Mouse (Mus musculus) lung, postnatal 0 days (tissue): Measurements from ENCODE around the gene Atp12a. TPM values are rescaled to one million over a fixed set of nuclear protein-coding genes. Genes with fewer than 3 reads are reported as not detected.

ENCODE experiments used
- ATAC-seq: fragments of 200-750 bp; cut with Nextera tagmentation; 2 replicates; pipeline ENCODE4 v1.8.0; 2017; ENCODE audit warnings: moderate library complexity
- DNase-seq: peaks from one replicate; pipeline ENCODE4 v3.0.0-alpha.2; 2016; ENCODE audit warnings: low spot score
- H3K27ac ChIP-seq: fragments of 300-500 bp; sonication (generic); 2 replicates; pipeline ENCODE4 v1.5.1; 2014; ENCODE audit warnings: antibody characterized with exemption, mild to moderate bottlenecking, low read length, mixed read lengths
- H3K27me3 ChIP-seq: fragments of 300-500 bp; sonication (generic); replicated peaks from 2 replicates; pipeline ENCODE4 v1.6.1; 2014; ENCODE audit warnings: low read length, mixed read lengths; ENCODE audit not compliant: insufficient read depth
- H3K36me3 ChIP-seq: fragments of 300-500 bp; sonication (generic); 2 replicates; pipeline ENCODE4 v1.6.1; 2014; ENCODE audit warnings: low read length, mixed read lengths; ENCODE audit not compliant: insufficient read depth
- H3K4me1 ChIP-seq: fragments of 300-500 bp; sonication (generic); 2 replicates; pipeline ENCODE4 v1.6.1; 2014; ENCODE audit warnings: antibody characterized with exemption, low read depth, low read length, mixed read lengths; ENCODE audit not compliant: insufficient read depth
- H3K4me2 ChIP-seq: fragments of 300-500 bp; sonication (generic); replicated peaks from 2 replicates; pipeline ENCODE4 v1.6.1; 2014; ENCODE audit warnings: low read depth, mild to moderate bottlenecking, low read length, moderate library complexity, mixed read lengths
- H3K4me3 ChIP-seq: fragments of 300-500 bp; sonication (generic); 2 replicates; pipeline ENCODE4 v1.5.1; 2014; ENCODE audit warnings: low read depth, low read length
- H3K9ac ChIP-seq: fragments of 300-500 bp; sonication (generic); replicated peaks from 2 replicates; pipeline ENCODE4 v1.6.1; 2014; ENCODE audit warnings: low read depth, mild to moderate bottlenecking
- H3K9me3 ChIP-seq: fragments of 300-500 bp; sonication (generic); 2 replicates; pipeline ENCODE4 v1.6.1; 2016; ENCODE audit warnings: low read length, mixed read lengths
- CTCF ChIP-seq: IDR thresholded peaks from 2 replicates; pipeline ENCODE4 v1.5.1; 2016; ENCODE audit warnings: antibody characterized with exemption, mild to moderate bottlenecking
- EP300 ChIP-seq: IDR thresholded peaks from 2 replicates; pipeline ENCODE4 v1.6.1; 2016; ENCODE audit warnings: antibody characterized with exemption, mild to moderate bottlenecking, control low read depth
- WGBS: fragments of 180-500 bp; shearing (Covaris S2); extraction: QIAGEN DNeasy Blood & Tissue Kit; methylation state at CpG from one replicate; pipeline ENCODE4 v1.1.7; 2014; 5-methylcytosine and 5-hydroxymethylcytosine counted together
- polyA plus RNA-seq: library from polyadenylated mRNA; unstranded; fragments of >200 nt; fragmentation: Nextera tagmentation; extraction: Ambion mirVana; gene quantifications from 2 replicates; pipeline ENCODE4 v1.2.1, GENCODE M21; 2015

Gene Atp12a
- polyA plus RNA-seq, 1 experiment from 2014 or later, result 1.7 TPM

- ATAC-seq (peak; percentile 45), DNase-seq (peak; percentile 48)
- Histone ChIP-seq H3K4me3 (peak overlapping the region; percentile 38), H3K9ac (no peak overlapping the region), H3K27me3 (no peaks in the 10 kb centered on the region; the same call in 1 of the 2 replicates), H3K4me2 (peak overlapping the region; percentile 66), H3K27ac (no peak overlapping the region), H3K36me3 (no peaks in the 10 kb centered on the region), H3K9me3 (no peaks in the 10 kb centered on the region), H3K4me1 (peaks cover 4% of the 10 kb centered on the region; the same call in 1 of the 2 replicates)
- TF ChIP-seq EP300, result no peak
- 24% methylated on average over 8 of the region's 8 CpGs for WGBS
These were observed 424 bp downstream of the Atp12a start for GRCm38 (mm10) chr14:56365292-56365691.

- Histone ChIP-seq H3K4me1 (peaks cover 4% of the 10 kb centered on the region; the same call in 1 of the 2 replicates), H3K4me2 (peak overlapping the region; percentile 11; the same call in 1 of the 2 replicates), H3K36me3 (no peaks in the 10 kb centered on the region), H3K27me3 (no peaks in the 10 kb centered on the region; the same call in 1 of the 2 replicates), H3K9me3 (no peaks in the 10 kb centered on the region), H3K9ac (no peak overlapping the region), H3K27ac (no peak overlapping the region), H3K4me3 (no peak overlapping the region; the same call in 1 of the 2 replicates)
- WGBS, result 12% methylated on average over 15 of the region's 15 CpGs
- DNase-seq (peak; percentile 69), ATAC-seq (peak; percentile 69)
- TF ChIP-seq CTCF (no peak), EP300 (no peak)
These were observed 1.8 kb downstream of the Atp12a start for GRCm38 (mm10) chr14:56366712-56367111.

- Histone ChIP-seq H3K9ac (no peak overlapping the region), H3K4me2 (no peak overlapping the region), H3K27me3 (no peaks in the 10 kb centered on the region; the same call in 1 of the 2 replicates), H3K4me3 (no peak overlapping the region), H3K27ac (no peak overlapping the region), H3K36me3 (no peaks in the 10 kb centered on the region), H3K4me1 (peaks cover 4% of the 10 kb centered on the region; the same call in 1 of the 2 replicates), H3K9me3 (no peaks in the 10 kb centered on the region)
- 44% methylated on average over 3 of the region's 3 CpGs for WGBS
- no peak for ATAC-seq
- TF ChIP-seq CTCF (peak; percentile 68), EP300 (no peak)
- DNase-seq, result no peak
These were observed 4.0 kb downstream of the Atp12a start for GRCm38 (mm10) chr14:56368834-56369233.

- Histone ChIP-seq H3K9ac (no peak overlapping the region), H3K4me1 (no peaks in the 10 kb centered on the region), H3K27ac (no peak overlapping the region), H3K36me3 (no peaks in the 10 kb centered on the region), H3K9me3 (no peaks in the 10 kb centered on the region), H3K4me2 (no peak overlapping the region), H3K27me3 (no peaks in the 10 kb centered on the region), H3K4me3 (no peak overlapping the region)
- peak; percentile 64 for ATAC-seq
- 1% methylated on average over 6 of the region's 6 CpGs for WGBS
- TF ChIP-seq CTCF, result peak; percentile 91
- no peak for TF ChIP-seq EP300
- peak; percentile 91 for DNase-seq
These were observed 10.9 kb downstream of the Atp12a start for GRCm38 (mm10) chr14:56375731-56376130.

GRCm38 (mm10) chr14:56377745-56378144 lies 12.9 kb downstream of the Atp12a start:
- H3K9me3 ChIP-seq, result no peaks in the 10 kb centered on the region
- no peaks in the 10 kb centered on the region for H3K4me1 ChIP-seq
- H3K27me3 ChIP-seq, result no peaks in the 10 kb centered on the region
- peak; percentile 55 for TF ChIP-seq CTCF
- TF ChIP-seq EP300, result no peak
- H3K4me3 ChIP-seq, result no peak overlapping the region
- H3K27ac ChIP-seq, result no peak overlapping the region
- DNase-seq (peak; percentile 64), ATAC-seq (peak; percentile 53; the same call in 1 of the 2 replicates)
- H3K9ac ChIP-seq, result no peak overlapping the region
- no peak overlapping the region for H3K4me2 ChIP-seq
- no peaks in the 10 kb centered on the region for H3K36me3 ChIP-seq

GRCm38 (mm10) chr14:56379336-56379735 lies 14.5 kb downstream of the Atp12a start:
- Histone ChIP-seq H3K4me3 (no peak overlapping the region), H3K36me3 (no peaks in the 10 kb centered on the region), H3K9me3 (no peaks in the 10 kb centered on the region), H3K4me2 (no peak overlapping the region), H3K27me3 (no peaks in the 10 kb centered on the region), H3K27ac (no peak overlapping the region), H3K4me1 (no peaks in the 10 kb centered on the region), H3K9ac (no peak overlapping the region)
- ATAC-seq (peak; percentile 88), DNase-seq (peak; percentile 60)
- TF ChIP-seq CTCF (no peak), EP300 (peak; percentile 91)
- WGBS, result 40% methylated on average over 9 of the region's 9 CpGs

- Histone ChIP-seq H3K36me3 (no peaks in the 10 kb centered on the region), H3K9me3 (no peaks in the 10 kb centered on the region), H3K27ac (no peak overlapping the region), H3K27me3 (no peaks in the 10 kb centered on the region), H3K9ac (no peak overlapping the region), H3K4me3 (no peak overlapping the region), H3K4me1 (no peaks in the 10 kb centered on the region), H3K4me2 (no peak overlapping the region)
- no peak for ATAC-seq
- no peak for DNase-seq
- TF ChIP-seq CTCF (no peak), EP300 (no peak)
- WGBS, result 81% methylated on average over 4 of the region's 4 CpGs
These were observed 17.5 kb downstream of the Atp12a start for GRCm38 (mm10) chr14:56382366-56382765.
